Mouse (Mus musculus): ENCODE data around the gene Chtop.

DNA sequence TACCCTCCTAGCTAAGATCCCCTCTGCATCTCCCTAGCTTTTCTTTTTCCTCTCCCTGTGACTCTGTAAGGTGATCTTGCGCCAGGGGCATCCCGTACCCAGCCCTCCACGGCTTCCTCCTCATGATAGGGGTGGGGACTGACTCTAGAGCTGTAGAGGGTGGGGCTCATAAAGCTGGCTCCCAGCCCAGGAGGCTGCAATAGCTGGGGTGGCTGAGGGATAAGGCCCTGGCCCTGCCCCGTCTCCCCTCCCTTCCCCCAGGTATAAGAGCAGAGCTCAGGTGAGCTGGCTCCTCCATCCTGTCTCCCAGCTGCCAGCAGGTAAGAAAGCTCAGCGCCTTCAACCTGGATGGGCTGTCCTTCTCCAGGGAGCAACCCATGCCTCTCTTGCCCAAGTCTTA lies 17.3 kb upstream of the Chtop start, which contains the start of gene S100a14:
- TF ChIP-seq HCFC1 (IDR thresholded peaks at IDR 0.05; ENCODE audit: borderline replicate concordance, insufficient read depth, low read length) (no peak), CHD2 (IDR thresholded peaks at IDR 0.05; ENCODE audit: low read depth, low read length) (no peak), ZNF384 (IDR thresholded peaks at IDR 0.05; ENCODE audit: low read depth, low read length) (no peak)

Data from ES-E14 (cell line).